Mouse (Mus musculus) central nervous system, embryonic 14 days (tissue): ENCODE results near the gene Prss43. TPM values are rescaled to one million over a fixed set of nuclear protein-coding genes. Genes with fewer than 3 reads are reported as not detected.

Experiments used
- polyA plus RNA-seq: library from polyadenylated mRNA; depleted of rRNA; stranded (reverse); fragments of >200 nt; gene quantifications from 2 replicates; pipeline ENCODE4 v1.2.3, GENCODE M21; 2012; rRNA removed

Gene Prss43
- polyA plus RNA-seq, result not detected in 2 replicates

GRCm38 (mm10) chr9:110826390-110826789, at the start of gene Prss43:
Gene Prss43 (plus strand): TSS chr9:110826690.

GRCm38 (mm10) chr9:110797866-110798265, 28.6 kb upstream of the Prss43 start, which contains the start of gene Prss42:
Gene Prss42 (plus strand): TSS chr9:110798166.

GRCm38 (mm10) chr9:110813789-110814188, 12.7 kb upstream of the Prss43 start, which contains the start of gene Prss44:
Gene Prss44 (plus strand): TSS chr9:110813994.

GRCm38 (mm10) chr9:110834411-110834810, 7.9 kb downstream of the Prss43 start, which contains the start of gene Prss45:
Gene Prss45 (plus strand): TSS chr9:110834588.

GRCm38 (mm10) chr9:110844206-110844605, 17.7 kb downstream of the Prss43 start, which contains the start of gene Prss46:
Gene Prss46 (plus strand): TSS chr9:110844506.

GRCm38 (mm10) chr9:110857781-110858472, 31.4 kb downstream of the Prss43 start, which contains the start of gene Prss50:
Gene Prss50 (plus strand): TSS chr9:110857967.

GRCm38 (mm10) chr9:110879191-110879920, 52.9 kb downstream of the Prss43 start, which contains the start of gene Als2cl:
Gene Als2cl (plus strand): TSS chr9:110879870.

GRCm38 (mm10) chr9:110879998-110880561, 53.6 kb downstream of the Prss43 start, which contains the start of gene Tmie:
Gene Tmie (minus strand): TSS chr9:110880113.

Other genes with a start within 250 kb of the Prss43 start
- 27.8 and 30.0 TPM in 2 replicates for gene Nradd, start 202.2 kb upstream of the Prss43 start, polyA plus RNA-seq
- 10.3 and 11.3 TPM in 2 replicates for gene Nbeal2, start 172.5 kb upstream of the Prss43 start, polyA plus RNA-seq
- gene Ccdc12, start 170.2 kb upstream of the Prss43 start, polyA plus RNA-seq, result 101 and 103 TPM in 2 replicates
- gene Myl3, start 84.8 kb upstream of the Prss43 start, polyA plus RNA-seq, result 0.39 and 5.7 TPM in 2 replicates
- 17.1 and 36.9 TPM in 2 replicates for gene Pth1r, start 79.5 kb upstream of the Prss43 start, polyA plus RNA-seq
- gene Prss42, start 28.5 kb upstream of the Prss43 start, polyA plus RNA-seq, result not detected in 2 replicates
- gene Prss44, start 12.7 kb upstream of the Prss43 start, polyA plus RNA-seq, result not detected in 2 replicates
- gene Prss45, start 7.9 kb downstream of the Prss43 start, polyA plus RNA-seq, result 0.09 and 0.11 TPM in 2 replicates
- gene Prss46, start 17.8 kb downstream of the Prss43 start, polyA plus RNA-seq, result 0.04 TPM in 1 of 2 replicates, not detected in the other
- gene Prss50, start 31.3 kb downstream of the Prss43 start, polyA plus RNA-seq, result 0.06 and 0.12 TPM in 2 replicates
- gene Als2cl, start 53.2 kb downstream of the Prss43 start, polyA plus RNA-seq, result 2.9 and 3.0 TPM in 2 replicates
- 0.77 and 1.0 TPM in 2 replicates for gene Tmie, start 53.4 kb downstream of the Prss43 start, polyA plus RNA-seq
- gene Fam240a, start 90.2 kb downstream of the Prss43 start, polyA plus RNA-seq, result not detected in 2 replicates
- 0.12 and 0.35 TPM in 2 replicates for gene Tdgf1, start 119.5 kb downstream of the Prss43 start, polyA plus RNA-seq
- 0.15 and 0.23 TPM in 2 replicates for gene Lrrc2, start 124.9 kb downstream of the Prss43 start, polyA plus RNA-seq
- 0.17 TPM in 1 of 2 replicates, not detected in the other for gene Rtp3, start 163.9 kb downstream of the Prss43 start, polyA plus RNA-seq
- 0.29 and 0.38 TPM in 2 replicates for gene Ltf, start 192.6 kb downstream of the Prss43 start, polyA plus RNA-seq
- 0.99 and 1.00 TPM in 2 replicates for gene Ccrl2, start 230.8 kb downstream of the Prss43 start, polyA plus RNA-seq